Mouse (Mus musculus) myocyte (in vitro differentiated cells): Measurements from ENCODE around the gene 2310061I04Rik.
A peak's percentile ranks its signal among the peaks of the same experiment; 100 is the strongest.

Experiments used
- MAX ChIP-seq: IDR thresholded peaks from one replicate; pipeline ENCODE4 v1.6.1; 2011; ENCODE audit warnings: low read depth, mild to moderate bottlenecking, control low read depth
- MYOG ChIP-seq, 3 experiments: IDR thresholded peaks; one replicate each; pipeline ENCODE4 v1.6.1; 2011; ENCODE audit warnings: control low read depth in 2 of 3, low read depth in 2 of 3, mild to moderate bottlenecking in 2 of 3; ENCODE audit not compliant: insufficient read length in 2 of 3, control insufficient read depth in 1 of 3, insufficient read depth in 1 of 3
- POLR2A ChIP-seq: IDR thresholded peaks from one replicate; pipeline ENCODE4 v1.6.1; 2011; ENCODE audit warnings: low read depth, mild to moderate bottlenecking, control low read depth, moderate library complexity; ENCODE audit not compliant: insufficient read length

- TF ChIP-seq POLR2A (peak; percentile 2), MAX (no peak), MYOG (IDR thresholded peaks at IDR 0.05; ENCODE audit: control insufficient read depth in 1 of 3, insufficient read depth in 1 of 3, insufficient read length in 2 of 3, low read depth in 2 of 3) (no peak)
Observed at GRCm38 (mm10) chr17:35930627-35931026, 33.4 kb upstream of the 2310061I04Rik start.
